Mouse (Mus musculus): ENCODE results near the gene Fads6. TPM values are rescaled to one million over a fixed set of nuclear protein-coding genes. Genes with fewer than 3 reads are reported as not detected.

Gene Fads6
- total and polyA plus RNA-seq, 3 experiments: 0.30 to 8.5 (median 0.63) TPM

GRCm38 (mm10) chr11:115264862-115265668 lies 32.4 kb downstream of the Fads6 start:
- no peak overlapping the region for H3K4me3 ChIP-seq (replicated peaks in 1 of 3; ENCODE audit: low read depth in 2 of 3, low read length in 2 of 3, poor library complexity in 1 of 3)
- H3K9me3 ChIP-seq (replicated peaks; ENCODE audit: low read length): no peaks in the 10 kb centered on the region
- H3K9ac ChIP-seq (ENCODE audit: insufficient read depth, low read depth): no peak overlapping the region
- dilution Hi-C loops (cut with MboI; ENCODE audit: extremely low pct_ligation_motif_present, extremely low pct_unique_long_range_greater_than_20kb, low sequenced_read_pairs): no loop called here
- H3K27me3 ChIP-seq (replicated peaks): peaks cover 19% of the 10 kb centered on the region
- no peaks in the 10 kb centered on the region for H3K79me2 ChIP-seq (replicated peaks; ENCODE audit: control insufficient read depth, extremely low read depth, insufficient read depth, poor library complexity, severe bottlenecking)
- in situ Hi-C loops (cut with MboI; ENCODE audit: low pct_ligation_motif_present, low pct_unique_long_range_greater_than_20kb, low sequenced_read_pairs): no loop called here
- H3K36me3 ChIP-seq (replicated peaks in 1 of 2; ENCODE audit: control insufficient read depth in 1 of 2, insufficient read depth in 1 of 2, low read length in 1 of 2): peaks cover 23 to 41% of the 10 kb centered on the region in 2 experiments
- H3K4me1 ChIP-seq (ENCODE audit: control insufficient read depth in 1 of 2, insufficient read depth in 2 of 2): peaks cover 0 to 4% of the 10 kb centered on the region in 2 experiments; a peak in 1 of 4 replicates
- peak overlapping the region; percentile 35 for H3K4me2 ChIP-seq (ENCODE audit: insufficient read depth, low read depth, poor library complexity, severe bottlenecking)
- no peak overlapping the region for H3K27ac ChIP-seq (ENCODE audit: insufficient read depth, low read depth)
- TF ChIP-seq RAD21 (IDR thresholded peaks at IDR 0.05; ENCODE audit: low read depth, low read length): peak; percentile 47
- TF ChIP-seq RCOR1 (conservative IDR thresholded peaks at IDR 0.05; ENCODE audit: low read depth, low read length): no peak
- no peak for TF ChIP-seq MYC (IDR thresholded peaks at IDR 0.05; ENCODE audit: low read depth, low read length)
- TF ChIP-seq JUN (IDR thresholded peaks at IDR 0.05; ENCODE audit: insufficient read depth, low read depth, low read length): no peak
- no peak for TF ChIP-seq KAT2A (IDR thresholded peaks at IDR 0.05; ENCODE audit: insufficient replicate concordance, low read length)
- TF ChIP-seq CHD2 (IDR thresholded peaks at IDR 0.05; ENCODE audit: low read length): no peak
- no peak for TF ChIP-seq IRF4 (IDR thresholded peaks at IDR 0.05; ENCODE audit: low read depth, low read length)
- TF ChIP-seq EP300 (IDR thresholded peaks at IDR 0.05; ENCODE audit: low read length): no peak
- TF ChIP-seq TCF12 (IDR thresholded peaks at IDR 0.05; ENCODE audit: low read depth, low read length): no peak
- peak in 1 of 2 experiments; percentile 81; a peak in 2 of 4 replicates for TF ChIP-seq CTCF (conservative IDR thresholded peaks at IDR 0.05 in 1 of 2, IDR thresholded peaks at IDR 0.05 in 1 of 2; ENCODE audit: low read depth in 2 of 2, low read length in 2 of 2)
- TF ChIP-seq GABPA (IDR thresholded peaks at IDR 0.05; ENCODE audit: insufficient replicate concordance, low read depth, low read length): no peak
- TF ChIP-seq SMC3 (IDR thresholded peaks at IDR 0.05; ENCODE audit: low read depth, low read length): peak; percentile 93
- TF ChIP-seq MAZ (IDR thresholded peaks at IDR 0.05; ENCODE audit: low read depth, low read length): no peak
- TF ChIP-seq ELF1 (IDR thresholded peaks at IDR 0.05; ENCODE audit: low read depth, low read length): no peak
- no peak for TF ChIP-seq NRF1 (IDR thresholded peaks at IDR 0.05; ENCODE audit: low read depth, low read length)
- TF ChIP-seq SIN3A (IDR thresholded peaks at IDR 0.05; ENCODE audit: low read length): no peak
- TF ChIP-seq ETS1 (conservative IDR thresholded peaks at IDR 0.05; ENCODE audit: low read depth, low read length): no peak
- TF ChIP-seq BHLHE40 (IDR thresholded peaks at IDR 0.05; ENCODE audit: low read depth, low read length): no peak
- TF ChIP-seq MXI1 (IDR thresholded peaks at IDR 0.05; ENCODE audit: low read depth, low read length): no peak
- TF ChIP-seq HCFC1 (IDR thresholded peaks at IDR 0.05; ENCODE audit: low read depth, low read length): no peak
- no peak for DNase-seq (ENCODE audit: extremely low read depth)
